Mouse (Mus musculus) brown adipose tissue, adult 24 weeks (tissue): ENCODE results near the gene Schip1. TPM values are rescaled to one million over a fixed set of nuclear protein-coding genes. Genes with fewer than 3 reads are reported as not detected.
A peak's percentile ranks its signal among the peaks of the same experiment; 100 is the strongest.

ENCODE experiments used
- H3K27ac ChIP-seq: fragments of 200-500 bp; replicated peaks from 2 replicates; pipeline ENCODE4 v1.5.1; 2012; ENCODE audit warnings: low read depth, mild to moderate bottlenecking, low read length
- H3K4me1 ChIP-seq: fragments of 200-500 bp; 2 replicates; pipeline ENCODE4 v1.6.1; 2012; ENCODE audit warnings: low read length, mixed read lengths; ENCODE audit not compliant: control insufficient read depth, insufficient read depth, insufficient read length
- H3K4me3 ChIP-seq: fragments of 200-500 bp; 2 replicates; pipeline ENCODE4 v1.5.1; 2012; ENCODE audit warnings: low read depth, mild to moderate bottlenecking, low read length, moderate library complexity; ENCODE audit not compliant: insufficient read depth
- polyA plus RNA-seq: library from polyadenylated mRNA; stranded (reverse); fragments of >200 nt; gene quantifications from 2 replicates; pipeline ENCODE4 v1.2.4, GENCODE M21; 2012; ENCODE audit not compliant: missing spikeins, insufficient read depth, insufficient read length

Gene Schip1
- polyA plus RNA-seq, 1 experiment, result 6.5 TPM

DNA sequence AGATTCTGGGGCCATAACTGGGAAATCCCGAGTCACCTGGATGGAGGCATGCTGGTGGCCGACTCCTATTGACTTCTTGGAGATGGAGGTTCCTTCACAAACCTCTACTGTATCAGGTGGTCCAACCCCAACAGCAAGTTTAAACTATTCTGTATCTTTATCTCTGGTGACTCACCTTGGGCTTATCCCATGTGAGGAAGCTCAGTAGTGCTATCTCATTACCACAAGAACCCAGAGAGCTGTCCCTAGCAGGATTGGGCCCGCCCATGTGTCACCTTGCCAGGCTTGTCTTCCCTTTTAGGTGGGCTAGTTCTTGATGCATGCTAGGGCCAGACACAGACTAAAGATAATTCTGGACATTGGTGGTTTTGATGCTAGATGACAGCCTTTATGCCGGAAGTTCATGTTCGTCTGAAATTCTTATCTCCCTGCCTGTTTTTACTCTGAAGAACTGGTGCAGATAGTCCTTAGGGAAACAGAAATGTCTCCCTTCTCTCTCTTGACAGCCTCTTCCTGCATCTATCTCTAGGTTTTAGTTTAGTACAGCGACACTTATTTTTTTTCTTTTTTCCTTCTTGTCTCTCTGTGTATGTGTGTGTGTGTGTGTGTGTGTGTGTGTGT lies 435.0 kb downstream of the Schip1 start:
- no peak overlapping the region for H3K27ac ChIP-seq
- no peak overlapping the region for H3K4me3 ChIP-seq
- 0 out of 2 replicates have a peak, but pooled peaks cover 3% of the 10 kb centered on the region for H3K4me1 ChIP-seq

DNA sequence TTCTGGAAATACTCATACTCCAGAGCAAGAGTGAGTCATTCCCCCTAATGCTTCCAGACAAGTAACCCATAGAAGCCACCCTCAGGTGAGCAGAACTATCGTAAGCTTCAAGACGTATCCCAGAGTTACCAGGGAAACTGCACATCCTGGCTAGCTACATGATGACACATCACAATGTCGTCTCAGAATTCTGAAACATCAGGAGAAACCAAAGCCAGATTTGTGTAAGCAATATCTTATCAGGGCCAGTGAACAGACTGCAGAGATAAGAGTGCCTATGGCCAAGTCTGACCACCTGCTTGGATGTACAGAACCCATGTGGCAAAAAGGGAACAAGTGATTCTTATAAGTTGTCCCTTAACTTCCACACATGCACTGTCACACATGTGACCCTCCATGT lies 440.2 kb downstream of the Schip1 start:
- Histone ChIP-seq H3K4me1 (peaks cover 22% of the 10 kb centered on the region), H3K27ac (no peak overlapping the region), H3K4me3 (no peak overlapping the region)

DNA sequence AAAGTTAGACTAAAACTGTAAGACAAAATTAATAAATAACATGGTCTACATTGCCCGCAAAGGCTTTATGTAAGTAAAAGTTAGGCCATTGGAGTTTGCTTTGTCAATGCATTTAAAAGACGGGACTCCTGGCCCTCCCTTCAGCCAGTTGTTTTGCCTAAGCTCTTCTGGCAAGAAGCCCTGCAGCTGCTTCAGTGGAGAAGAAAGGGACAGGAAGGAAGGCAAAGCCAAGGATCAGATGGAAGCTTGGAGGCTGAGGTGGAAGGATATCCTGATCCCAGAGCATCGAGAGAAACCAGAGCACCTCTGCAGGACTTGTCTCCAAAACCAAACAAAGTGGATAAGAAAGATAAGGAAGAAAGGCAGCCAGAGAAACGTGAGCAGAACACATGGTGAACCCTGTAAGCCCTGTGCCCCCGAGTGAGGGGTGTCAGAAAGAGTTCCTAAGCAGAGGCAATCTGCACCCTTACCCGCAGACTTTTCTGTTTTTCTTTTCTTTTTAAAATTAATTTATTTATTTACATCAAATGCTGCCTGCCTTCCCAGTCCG lies 442.2 kb downstream of the Schip1 start:
- Histone ChIP-seq H3K27ac (no peak overlapping the region), H3K4me3 (no peak overlapping the region), H3K4me1 (peaks cover 29% of the 10 kb centered on the region)

DNA sequence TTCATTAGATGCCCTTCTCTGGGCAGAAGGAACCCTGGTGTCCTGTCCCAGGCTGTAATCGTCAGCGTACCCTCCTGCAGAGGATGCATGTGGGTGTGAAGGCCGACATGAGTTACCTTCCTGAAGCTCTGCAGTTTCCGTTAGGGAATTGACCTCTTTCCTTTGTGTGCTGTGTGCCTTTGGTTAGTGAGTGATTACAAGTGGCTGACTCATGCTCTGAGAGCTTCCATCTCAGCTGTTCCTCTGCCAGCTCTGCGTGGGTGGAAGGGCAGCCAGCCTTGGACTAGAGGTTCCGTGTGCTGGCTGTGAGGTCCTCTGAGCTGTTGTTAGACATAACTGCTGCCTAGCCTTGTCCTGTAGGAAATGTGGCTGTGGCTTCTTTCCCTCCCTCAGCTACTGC lies 444.0 kb downstream of the Schip1 start:
- peaks cover 33% of the 10 kb centered on the region for H3K4me1 ChIP-seq
- peak overlapping the region; percentile 42 for H3K27ac ChIP-seq
- H3K4me3 ChIP-seq, result no peak overlapping the region

DNA sequence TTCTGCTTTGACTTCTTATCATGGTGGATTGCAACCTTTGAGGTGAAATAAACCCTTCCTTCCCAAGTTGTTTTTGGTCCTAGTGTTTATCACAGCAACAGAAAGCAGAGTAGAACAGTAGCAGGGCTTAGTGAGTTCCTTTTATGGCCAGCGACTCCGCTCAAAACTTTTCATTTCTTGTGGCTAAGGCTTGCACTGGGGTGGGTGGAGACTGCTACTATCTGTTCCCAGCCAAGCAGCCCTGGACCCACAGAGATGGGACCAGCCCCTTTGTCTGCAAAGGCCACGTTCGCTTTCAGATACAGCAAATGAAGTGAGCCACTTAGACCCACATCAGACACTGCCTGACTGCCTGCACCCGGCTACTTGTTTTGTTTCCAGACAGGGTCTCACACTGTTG lies 446.3 kb downstream of the Schip1 start:
- H3K27ac ChIP-seq, result no peak overlapping the region
- no peak overlapping the region for H3K4me3 ChIP-seq
- peaks cover 24% of the 10 kb centered on the region for H3K4me1 ChIP-seq

DNA sequence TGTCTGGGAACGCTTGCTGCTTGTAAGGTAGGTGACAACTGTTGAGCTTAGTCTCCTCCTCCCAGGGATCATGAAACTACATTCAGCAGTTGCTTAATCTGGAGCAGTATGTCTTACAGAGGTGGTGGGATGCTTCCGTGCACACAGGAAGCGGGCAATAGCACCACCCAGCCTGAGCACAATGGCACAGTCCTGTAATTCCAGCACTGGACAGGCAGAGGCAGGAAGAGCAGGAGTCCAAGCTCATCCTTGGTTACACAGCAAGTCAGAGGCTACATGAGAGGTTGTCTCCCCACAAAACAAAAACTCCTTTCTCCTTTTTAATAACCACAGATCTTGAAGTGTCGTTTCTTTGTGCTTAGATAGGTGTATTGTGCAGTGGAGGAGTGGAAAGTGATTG lies 447.1 kb downstream of the Schip1 start:
- no peak overlapping the region for H3K27ac ChIP-seq
- H3K4me1 ChIP-seq, result peaks cover 23% of the 10 kb centered on the region
- no peak overlapping the region for H3K4me3 ChIP-seq

DNA sequence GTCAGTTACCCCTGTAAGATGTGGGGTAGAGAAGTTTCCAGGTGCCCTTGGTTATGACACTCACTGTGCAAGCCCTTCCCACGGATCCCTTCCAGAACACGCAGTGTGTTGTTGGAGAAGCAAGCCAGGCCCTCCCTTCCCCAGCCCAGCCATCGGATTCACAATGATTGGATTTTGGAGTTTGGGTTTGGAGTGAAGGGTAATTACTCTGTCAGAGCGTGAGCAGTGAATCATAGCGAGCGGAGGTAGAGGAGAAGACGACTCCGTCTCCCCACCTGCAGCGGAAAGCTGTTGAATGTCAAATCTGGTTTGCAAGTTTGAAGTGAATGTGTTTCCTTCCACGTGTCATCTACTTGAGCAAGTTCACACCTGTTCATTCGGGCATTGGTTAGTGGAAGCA lies 447.7 kb downstream of the Schip1 start:
- no peak overlapping the region for H3K4me3 ChIP-seq
- H3K27ac ChIP-seq, result no peak overlapping the region
- H3K4me1 ChIP-seq, result peaks cover 22% of the 10 kb centered on the region

DNA sequence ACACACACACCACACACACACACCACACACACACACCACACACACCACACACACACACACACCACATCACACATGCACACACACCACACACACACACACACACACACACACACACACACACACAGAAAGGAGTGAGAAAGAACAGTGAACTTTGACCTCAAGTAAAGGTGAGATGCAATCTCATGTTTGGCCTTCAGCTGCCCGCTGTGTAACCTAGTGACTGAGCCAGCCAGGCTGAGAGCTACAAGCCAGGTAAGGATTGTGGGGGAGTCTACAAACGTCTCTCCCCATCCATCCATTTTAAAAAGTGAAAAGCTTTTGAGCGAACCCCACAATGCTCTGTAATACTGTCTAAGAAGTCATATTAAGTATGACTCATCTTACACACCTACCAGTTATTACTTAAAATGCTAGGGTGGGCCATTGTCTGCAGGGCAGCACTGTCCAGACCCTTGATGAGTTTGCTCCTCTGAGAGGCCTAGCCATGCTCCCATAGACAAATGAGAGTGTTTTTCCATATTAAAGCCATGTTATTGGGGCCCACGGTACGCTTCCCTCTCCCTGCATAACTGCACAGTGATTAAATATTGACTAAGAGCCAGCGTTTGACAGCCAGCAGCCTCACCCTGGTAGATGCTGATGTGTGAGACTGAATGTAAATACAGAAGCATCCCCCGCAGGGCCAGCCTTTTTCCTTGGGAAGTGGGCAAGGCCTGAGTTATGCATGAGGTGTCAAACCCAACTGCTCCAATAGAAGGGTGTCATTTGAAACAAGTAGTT lies 448.9 kb downstream of the Schip1 start:
- Histone ChIP-seq H3K27ac (no peak overlapping the region), H3K4me3 (no peak overlapping the region), H3K4me1 (peaks cover 15% of the 10 kb centered on the region; the same call in 1 of the 2 replicates)

DNA sequence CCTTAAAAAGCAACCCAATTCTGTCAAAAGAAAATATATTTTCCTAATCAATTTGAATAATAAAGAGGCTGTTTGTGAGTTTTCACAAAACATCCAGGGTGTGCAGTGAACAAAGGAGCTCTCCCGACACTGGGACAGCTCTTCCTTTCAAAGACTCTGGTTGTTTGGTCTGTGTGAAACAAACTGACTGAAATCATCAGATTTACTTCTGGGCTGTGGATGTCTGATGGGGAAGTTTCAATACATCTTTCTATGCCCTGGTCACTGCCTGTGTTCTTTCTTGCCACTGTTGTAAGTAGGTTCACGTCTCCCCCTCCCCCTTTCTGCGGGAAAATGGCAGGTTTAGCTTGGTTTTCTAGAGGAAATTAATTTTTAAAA lies 449.5 kb downstream of the Schip1 start:
- H3K27ac ChIP-seq, result no peak overlapping the region
- H3K4me3 ChIP-seq, result no peak overlapping the region
- H3K4me1 ChIP-seq, result peaks cover 15% of the 10 kb centered on the region; the same call in 1 of the 2 replicates

DNA sequence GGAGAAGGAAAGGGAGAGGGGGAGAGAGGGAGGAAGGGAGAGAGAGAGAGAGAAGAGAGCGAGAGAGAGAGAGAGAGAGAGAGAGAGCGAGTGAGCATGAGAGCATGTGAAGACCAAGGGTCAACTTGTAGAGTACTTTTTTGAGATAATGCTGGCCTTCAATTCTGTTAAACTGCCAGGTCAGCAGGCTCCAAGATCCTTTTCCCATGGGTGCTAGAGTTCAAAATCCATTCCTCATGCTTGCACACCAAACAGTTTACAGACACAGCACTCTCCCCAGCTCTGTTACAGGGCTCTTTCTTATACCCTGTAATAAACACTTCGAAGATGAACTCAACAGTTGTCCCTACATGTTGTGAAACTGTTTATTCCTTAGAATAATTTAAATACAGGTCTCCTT lies 450.1 kb downstream of the Schip1 start:
- Histone ChIP-seq H3K4me3 (no peak overlapping the region), H3K4me1 (peaks cover 11% of the 10 kb centered on the region; the same call in 1 of the 2 replicates), H3K27ac (no peak overlapping the region)

DNA sequence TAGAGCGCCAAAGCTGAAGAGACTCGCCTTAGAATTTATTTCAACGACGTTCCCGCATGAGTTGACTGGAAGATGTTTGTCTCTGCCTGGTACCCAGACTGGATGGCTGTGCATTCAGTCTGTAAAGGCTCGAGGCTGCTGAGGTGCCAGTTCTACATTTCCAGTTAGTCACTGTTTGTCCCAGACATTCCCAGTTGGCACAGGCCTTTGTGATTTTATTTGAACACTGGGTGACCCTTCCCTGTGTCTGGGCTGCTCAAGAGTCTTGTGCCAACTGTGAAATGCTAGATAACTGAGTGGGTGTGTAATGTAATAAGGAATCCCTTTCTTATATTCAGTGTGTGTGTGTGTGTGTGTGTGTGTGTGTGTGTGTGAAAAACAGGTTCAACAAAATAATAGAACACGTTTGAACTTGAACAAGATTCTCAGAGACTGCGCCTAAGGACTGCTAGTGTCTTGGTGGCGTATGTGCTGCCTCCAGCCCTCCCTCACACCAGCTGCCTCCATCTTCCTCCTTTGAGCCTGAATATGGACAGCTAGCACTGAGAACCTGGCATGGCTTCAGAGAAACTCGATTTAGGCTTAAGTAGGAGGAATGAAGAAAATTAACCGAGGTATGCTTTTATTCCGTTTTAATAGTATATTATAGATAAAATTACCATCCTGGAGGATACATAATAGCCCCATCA lies 451.9 kb downstream of the Schip1 start:
- peaks cover 7% of the 10 kb centered on the region; the same call in 1 of the 2 replicates for H3K4me1 ChIP-seq
- H3K27ac ChIP-seq, result no peak overlapping the region
- H3K4me3 ChIP-seq, result no peak overlapping the region

DNA sequence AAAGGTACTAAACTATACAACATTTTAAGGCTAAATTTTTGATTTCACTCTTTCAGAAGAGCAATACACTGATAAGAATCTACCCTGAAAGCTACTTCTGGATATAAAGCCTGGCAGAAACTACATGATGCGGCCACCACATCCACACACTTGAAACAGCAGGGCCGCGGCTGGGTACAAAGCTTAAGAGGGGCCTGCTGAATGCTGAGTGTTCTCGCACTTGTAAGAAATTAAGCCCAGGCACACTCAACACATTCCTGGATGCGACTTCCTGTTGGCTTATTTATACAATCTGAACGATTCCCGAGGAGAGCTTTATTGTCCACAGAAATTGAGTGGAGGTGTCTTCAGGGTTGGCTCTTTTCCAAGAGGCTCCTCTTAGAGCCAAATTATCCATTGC lies 452.6 kb downstream of the Schip1 start:
- Histone ChIP-seq H3K27ac (no peak overlapping the region), H3K4me3 (no peak overlapping the region), H3K4me1 (peaks cover 2% of the 10 kb centered on the region; the same call in 1 of the 2 replicates)

DNA sequence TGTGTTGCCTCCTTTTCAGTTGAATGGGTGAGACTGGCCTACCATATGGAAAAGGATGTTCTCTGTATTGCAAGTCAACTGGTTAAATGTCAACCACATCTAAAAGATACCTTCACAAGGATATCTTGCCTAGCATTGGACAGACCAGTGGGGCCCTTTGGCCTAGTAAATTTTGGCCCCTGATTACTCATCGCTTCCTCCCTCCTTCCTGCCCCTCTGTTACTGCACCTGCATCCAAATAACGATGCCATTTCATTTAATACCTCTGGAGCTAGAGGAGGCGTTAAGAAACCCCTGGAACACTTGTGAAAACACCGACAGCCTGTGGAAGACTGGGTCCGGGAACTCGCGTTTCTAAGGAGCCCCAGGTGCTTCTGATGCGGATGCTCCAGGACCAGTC lies 453.4 kb downstream of the Schip1 start:
- H3K4me1 ChIP-seq, result no peaks in the 10 kb centered on the region; the same call in 1 of the 2 replicates
- H3K27ac ChIP-seq, result no peak overlapping the region
- no peak overlapping the region for H3K4me3 ChIP-seq

DNA sequence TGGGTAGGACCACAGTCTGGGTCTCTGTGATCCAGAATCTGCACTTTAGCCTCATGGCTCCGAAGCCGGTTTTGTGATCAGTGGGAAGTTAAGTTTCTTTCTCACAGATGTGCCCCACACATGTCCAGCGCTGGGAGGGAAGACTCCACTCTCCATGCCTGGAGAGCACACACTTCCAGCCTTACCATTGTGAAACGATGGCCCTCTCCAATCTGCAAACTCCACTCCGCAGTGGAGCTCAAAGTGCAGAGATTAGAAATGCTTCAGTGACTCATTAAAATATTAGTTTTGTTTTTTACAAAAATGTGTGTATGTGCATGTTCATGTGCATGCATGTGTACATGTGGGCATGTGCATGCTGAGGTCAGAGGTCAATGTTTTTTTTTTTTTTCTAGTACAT lies 454.0 kb downstream of the Schip1 start:
- no peak overlapping the region for H3K4me3 ChIP-seq
- no peaks in the 10 kb centered on the region; the same call in 1 of the 2 replicates for H3K4me1 ChIP-seq
- no peak overlapping the region for H3K27ac ChIP-seq

DNA sequence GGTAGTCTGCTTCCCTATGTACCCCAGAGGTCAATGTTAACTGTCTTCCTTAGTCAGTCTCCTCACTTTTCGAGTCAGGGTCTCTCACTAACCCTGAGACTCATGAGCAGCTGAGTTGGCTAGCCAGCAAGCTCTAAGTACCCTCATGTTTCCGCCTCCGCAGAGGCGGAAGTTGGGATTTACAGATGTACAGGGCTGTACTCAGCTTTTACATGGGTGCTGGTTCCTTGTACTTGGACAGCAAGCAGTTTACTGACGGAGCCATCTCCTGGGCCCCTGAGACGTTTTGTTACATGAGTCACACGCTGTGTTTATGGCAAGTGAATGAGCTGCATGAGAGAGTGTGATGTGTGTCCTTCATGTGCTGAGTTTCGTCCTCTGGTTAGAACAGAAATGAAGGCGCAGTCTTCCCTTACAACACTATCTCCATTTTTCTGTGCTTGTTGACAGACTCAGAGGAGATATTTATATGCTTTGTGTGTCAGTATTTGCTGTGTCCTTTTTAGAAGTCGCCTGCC lies 460.8 kb downstream of the Schip1 start:
- no peak overlapping the region for H3K27ac ChIP-seq
- peaks cover 3% of the 10 kb centered on the region; the same call in 1 of the 2 replicates for H3K4me1 ChIP-seq

More for the DNA sequence above, 460.8 kb downstream of the Schip1 start:
- no peak overlapping the region for H3K4me3 ChIP-seq
